Mouse (Mus musculus) right cerebral cortex, postnatal 10 days (tissue): ENCODE measurements around the gene Nrarp.

ENCODE experiments used
- DNase-seq, 2 experiments: peaks; one replicate each; pipeline ENCODE4 v3.0.0; 2021; ENCODE audit warnings: low spot score in 2 of 2

The Nrarp gene

GRCm38 (mm10) chr2:25195211-25196156 lies 14.9 kb downstream of the Nrarp start:
- peak in 1 of 2 experiments; percentile 53 for DNase-seq

DNA sequence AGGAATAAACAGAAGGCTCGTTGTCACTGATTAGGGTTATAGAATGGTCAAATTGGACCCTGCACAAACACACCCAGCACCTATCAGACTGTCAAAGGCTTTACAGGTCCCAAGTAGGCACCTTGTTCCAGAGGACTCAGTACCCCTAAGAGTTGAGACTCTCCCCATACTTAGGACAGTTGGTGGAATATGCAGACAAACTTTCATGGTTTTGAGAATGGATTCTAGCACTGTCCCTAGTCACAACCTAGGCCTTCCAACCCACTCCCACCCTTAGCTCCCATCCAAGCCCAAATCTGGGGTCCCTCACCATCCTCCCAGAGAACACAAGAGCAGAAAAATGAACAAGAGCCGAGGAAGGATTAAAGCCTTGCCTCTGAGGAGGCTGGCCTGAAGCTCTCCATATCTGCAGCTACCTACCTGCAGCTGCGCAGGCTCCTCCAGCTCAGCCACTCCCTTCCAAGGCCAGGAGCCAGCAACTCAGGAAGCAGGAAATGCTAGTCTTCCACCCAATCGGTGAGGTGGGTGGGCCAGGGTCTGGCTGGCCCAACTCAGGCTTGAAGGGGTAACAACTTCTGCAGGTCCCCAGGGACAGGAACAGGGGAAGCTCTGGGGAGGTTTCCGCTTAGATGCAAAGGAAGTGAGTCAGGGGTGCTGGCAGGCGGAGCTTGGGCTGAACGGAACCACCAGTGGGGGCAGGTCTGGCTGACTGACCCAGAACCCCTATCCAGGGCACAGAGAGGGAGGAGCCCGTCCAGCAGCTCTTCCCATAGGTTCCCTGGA lies 15.8 kb downstream of the Nrarp start, which contains the start of gene Tor4a:
Gene Tor4a, minus strand, starts transcription at position 715 of the 783 bp plus-strand sequence.
- peak in 1 of 2 experiments; percentile 55 for DNase-seq

- no peak for DNase-seq
Observed at GRCm38 (mm10) chr2:25197191-25197590, 16.6 kb downstream of the Nrarp start.

DNA sequence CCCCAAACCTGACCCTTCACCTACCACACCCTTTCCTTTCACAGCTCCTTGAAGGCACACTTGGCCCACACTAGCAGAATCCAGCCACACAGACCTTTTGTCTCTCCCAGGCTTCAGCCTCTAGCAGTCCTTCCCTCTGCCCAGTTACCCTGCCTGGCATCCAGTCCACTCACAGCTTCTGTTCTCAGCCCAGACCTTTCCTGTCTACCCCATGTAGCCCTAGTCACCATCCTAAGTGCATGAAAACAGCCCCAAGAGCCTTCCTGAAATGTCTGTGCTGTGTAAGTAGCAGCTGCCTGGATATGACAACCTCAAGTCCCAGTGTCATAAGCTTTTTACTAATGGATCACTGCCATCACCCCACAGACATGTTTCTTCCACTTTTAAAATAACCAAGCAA lies 17.4 kb downstream of the Nrarp start:
- no peak for DNase-seq

GRCm38 (mm10) chr2:25200631-25201030 lies 20.1 kb downstream of the Nrarp start:
- peak in 1 of 2 experiments; percentile 22 for DNase-seq

- peak in 1 of 2 experiments; percentile 41 for DNase-seq
Observed at GRCm38 (mm10) chr2:25203631-25204214, 23.2 kb downstream of the Nrarp start.

DNA sequence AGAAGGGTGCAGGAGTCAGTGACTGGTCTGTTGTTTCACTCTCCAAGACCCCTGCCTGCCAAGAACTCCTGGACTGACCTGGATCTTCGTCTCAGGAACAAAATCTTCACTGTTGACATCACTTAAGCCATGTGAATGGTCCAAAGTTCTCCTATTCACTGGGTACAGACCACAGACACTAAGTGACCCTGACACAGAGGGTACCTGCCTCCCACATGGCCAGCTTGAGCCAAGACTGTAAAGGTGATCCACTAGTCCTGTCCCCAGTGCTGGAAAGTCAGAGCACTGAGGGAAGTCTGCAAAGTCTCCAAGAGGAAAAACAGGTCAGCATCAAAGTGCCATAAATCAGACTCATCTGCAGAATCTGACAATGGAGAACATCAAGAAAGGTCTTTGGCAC lies 27.0 kb downstream of the Nrarp start:
- peak in 1 of 2 experiments; percentile 15 for DNase-seq

GRCm38 (mm10) chr2:25210686-25211085 lies 30.1 kb downstream of the Nrarp start:
- DNase-seq: peak in 1 of 2 experiments; percentile 23

DNA sequence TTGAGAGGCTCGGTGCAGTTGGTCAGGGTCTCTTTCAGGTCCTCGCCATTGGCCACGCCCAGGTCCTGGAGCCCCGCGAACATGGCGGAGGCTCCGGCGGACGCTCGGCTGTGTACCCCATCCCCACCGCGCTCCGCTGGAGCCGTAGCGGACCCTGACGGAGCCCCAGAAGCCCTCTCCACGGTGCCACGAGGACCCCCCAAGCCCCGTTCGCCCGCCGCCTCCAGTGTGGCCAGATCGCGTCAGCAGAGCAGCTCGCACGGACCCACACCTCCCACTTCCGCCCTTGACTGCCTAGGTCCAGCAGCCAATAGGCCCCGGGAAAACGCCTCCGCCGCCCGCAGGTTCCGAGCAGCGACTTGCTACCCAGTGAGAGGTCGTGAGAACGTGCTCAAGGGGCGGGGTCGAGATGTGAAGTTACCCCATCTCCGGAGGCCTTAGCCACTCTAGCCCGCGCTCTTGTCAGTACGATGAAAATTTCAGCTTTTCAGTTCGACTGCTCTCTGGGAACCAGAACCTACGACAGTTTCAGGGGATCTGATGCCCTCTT lies 30.6 kb downstream of the Nrarp start, which contains the start of gene Nelfb:
Gene Nelfb, minus strand, starts transcription at position 369 of the 550 bp plus-strand sequence.
- DNase-seq: peak; percentile 90 to 91

DNA sequence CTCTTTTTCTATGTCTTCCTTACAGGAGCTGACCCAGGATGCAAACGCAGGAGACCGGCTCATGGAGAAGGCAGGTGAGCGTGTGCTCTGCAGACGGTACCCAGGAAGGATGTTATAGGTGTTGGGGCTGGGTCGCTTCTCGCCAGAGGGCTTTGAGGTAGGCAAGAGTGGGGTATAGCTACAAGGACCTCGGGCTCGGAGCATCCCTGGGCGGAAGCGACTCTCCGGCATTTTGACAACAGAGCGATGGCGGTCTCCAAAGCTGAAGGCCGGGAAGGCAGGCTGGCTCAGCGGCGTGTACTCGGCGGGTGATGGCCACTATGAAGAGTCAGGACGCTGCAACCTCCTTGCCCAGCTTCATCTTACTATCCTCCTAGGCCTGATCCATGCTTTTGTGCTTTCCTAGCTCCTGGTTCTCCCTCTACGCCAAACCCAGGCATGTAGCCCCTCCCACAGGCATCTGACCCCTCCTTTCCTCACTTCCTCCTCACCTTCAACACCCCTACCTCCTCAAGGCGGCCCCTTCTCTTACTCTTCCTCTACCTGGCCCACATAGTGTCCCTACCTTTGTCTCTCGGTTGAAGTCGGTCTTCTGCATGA lies 32.8 kb downstream of the Nrarp start:
- peak in 1 of 2 experiments; percentile 17 for DNase-seq

DNA sequence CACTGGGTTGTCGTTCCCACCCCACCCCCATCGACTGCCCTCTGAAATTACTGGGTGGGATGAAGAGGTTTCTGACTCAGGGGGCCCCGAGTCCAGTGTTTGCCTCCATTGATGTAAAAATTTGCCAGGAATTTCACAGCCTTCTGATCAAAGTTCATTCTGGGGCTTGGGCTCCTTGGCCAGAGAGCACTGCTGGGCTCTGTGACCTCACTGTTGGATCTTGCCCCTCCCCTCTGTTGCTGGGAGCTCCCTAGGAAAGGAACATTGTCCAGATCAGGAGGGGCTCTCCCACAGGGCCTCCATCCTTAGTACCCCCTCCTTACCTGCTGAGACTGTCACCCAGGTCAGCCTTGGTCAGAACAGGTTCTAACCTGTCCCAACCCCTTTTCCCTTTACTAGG lies 33.9 kb downstream of the Nrarp start, which contains the start of gene Stpg3:
Gene Stpg3, minus strand, starts transcription at position 194 of the 400 bp plus-strand sequence.
- no peak for DNase-seq

DNA sequence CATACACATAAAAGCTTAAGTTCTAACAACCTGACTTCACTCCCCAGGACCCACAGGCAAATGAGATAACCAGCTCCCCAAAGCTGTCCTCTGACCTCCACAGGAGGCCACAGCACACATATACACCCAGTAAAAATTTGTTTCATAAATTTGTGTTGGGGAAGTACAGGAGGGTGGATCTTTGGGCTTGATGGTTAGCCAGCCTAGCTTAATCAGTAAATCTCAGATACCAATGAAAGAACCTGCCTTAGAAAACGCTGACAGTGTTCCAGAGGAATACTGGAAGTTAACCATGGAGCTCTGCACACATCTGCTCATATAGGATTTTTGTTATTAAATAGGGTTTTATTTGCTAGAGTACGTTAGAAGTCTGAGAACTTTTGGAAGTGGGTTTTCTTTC lies 37.1 kb downstream of the Nrarp start:
- DNase-seq: no peak

DNA sequence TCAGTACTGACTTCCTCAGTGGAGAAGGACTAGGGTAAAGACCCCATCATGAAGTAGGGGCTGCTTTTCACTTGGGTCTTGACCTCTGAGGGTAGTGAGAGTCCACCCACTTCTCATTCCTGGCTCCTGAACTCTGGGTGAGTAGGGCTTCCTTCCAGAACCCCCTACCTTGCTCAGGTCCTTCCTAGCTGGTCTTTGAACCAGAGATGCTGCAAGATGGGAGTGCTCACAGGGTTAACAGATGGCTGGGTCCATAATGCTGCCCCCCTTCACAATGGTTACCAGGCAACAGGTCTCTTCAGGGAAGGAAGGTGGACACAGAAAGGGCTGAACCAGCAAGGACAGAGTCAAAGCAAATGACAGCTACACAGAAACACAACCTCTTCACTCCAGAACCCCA lies 37.9 kb downstream of the Nrarp start, which contains the start of gene Fam166a:
Gene Fam166a, plus strand, starts transcription at position 301 of the 400 bp plus-strand sequence.
- no peak for DNase-seq

DNA sequence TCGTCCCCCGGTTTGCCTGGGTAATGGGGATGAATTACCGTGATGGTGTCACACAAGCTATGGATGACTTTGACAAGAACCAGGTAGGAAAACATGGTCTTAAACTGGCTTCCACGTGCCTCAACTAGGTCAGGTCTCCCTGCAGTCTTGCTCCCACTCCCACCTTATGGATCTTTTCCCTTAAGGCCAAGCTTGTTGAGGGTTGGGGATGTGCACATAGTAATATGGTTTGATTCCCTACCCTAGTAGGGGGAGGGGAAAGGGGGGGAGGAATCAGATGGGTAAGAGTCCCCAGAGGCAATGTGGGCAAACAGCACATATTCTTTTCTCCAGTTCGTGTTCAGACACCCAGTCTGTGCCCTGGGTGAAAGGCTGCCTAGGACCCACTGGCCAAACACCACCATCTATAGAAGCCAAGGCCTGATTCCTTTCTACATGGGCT lies 40.8 kb downstream of the Nrarp start:
- DNase-seq: no peak

- peak; percentile 71 to 80 for DNase-seq
Observed at GRCm38 (mm10) chr2:25223681-25224491, 43.3 kb downstream of the Nrarp start.

GRCm38 (mm10) chr2:25224492-25224765 lies 43.9 kb downstream of the Nrarp start, which contains the start of gene Tubb4b:
Tubb4b (minus strand) TSS chr2:25224702.
- no peak for DNase-seq

GRCm38 (mm10) chr2:25224766-25225752 lies 44.5 kb downstream of the Nrarp start:
- peak; percentile 99 to 100 for DNase-seq

DNA sequence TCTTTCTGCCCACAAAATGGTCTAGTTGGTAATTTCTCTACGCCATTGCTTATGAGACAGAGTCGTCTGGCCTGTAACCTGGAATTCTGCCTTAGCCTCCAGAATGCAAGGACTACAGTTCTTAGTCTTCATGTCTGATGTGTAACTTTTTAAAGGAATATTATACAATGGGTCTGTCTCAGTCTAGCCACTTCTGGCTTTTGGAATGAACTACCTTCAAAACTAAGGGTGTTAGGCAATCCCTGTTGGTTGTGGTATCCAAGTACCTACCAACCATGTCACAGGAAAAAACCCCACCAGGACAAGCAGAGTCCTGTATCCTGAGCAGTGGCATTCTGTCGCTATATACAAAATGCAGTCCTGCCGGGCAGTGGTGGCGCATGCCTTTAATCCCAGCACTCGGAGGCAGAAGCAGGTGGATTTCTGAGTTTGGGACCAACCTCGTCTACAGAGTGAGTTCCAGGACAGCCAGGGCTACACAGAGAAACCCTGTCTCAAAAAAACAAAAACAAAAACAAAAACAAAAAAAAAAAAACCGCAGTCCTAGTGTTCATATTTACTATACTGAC lies 45.3 kb downstream of the Nrarp start:
- peak in 1 of 2 experiments; percentile 29 for DNase-seq

DNA sequence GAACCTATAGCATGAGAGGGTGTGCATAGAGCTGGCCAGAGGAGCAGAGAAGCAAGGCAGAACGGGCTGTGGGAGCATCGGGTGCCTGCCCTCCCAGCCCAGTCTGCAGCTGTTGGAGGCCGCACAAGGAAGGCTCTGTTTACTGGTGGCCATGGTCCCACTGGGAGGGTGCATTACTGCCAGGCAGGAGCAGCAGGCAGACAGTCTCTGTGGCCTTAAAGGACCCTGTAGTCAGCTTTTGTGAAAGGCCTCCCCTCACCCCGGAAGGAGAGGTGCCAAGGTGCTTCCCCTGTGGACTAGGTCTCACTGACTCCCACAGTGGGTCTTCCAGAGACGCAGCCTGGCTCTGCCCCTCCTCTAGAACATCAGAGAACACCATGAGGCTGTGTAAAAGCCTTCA lies 46.3 kb downstream of the Nrarp start:
- peak; percentile 77 to 84 for DNase-seq
